Mouse (Mus musculus): ENCODE data around the gene Iqcf5. TPM values are rescaled to one million over a fixed set of nuclear protein-coding genes. Genes with fewer than 3 reads are reported as not detected.

Iqcf5 gene
- total and polyA plus RNA-seq, 2 experiments, result not detected

DNA sequence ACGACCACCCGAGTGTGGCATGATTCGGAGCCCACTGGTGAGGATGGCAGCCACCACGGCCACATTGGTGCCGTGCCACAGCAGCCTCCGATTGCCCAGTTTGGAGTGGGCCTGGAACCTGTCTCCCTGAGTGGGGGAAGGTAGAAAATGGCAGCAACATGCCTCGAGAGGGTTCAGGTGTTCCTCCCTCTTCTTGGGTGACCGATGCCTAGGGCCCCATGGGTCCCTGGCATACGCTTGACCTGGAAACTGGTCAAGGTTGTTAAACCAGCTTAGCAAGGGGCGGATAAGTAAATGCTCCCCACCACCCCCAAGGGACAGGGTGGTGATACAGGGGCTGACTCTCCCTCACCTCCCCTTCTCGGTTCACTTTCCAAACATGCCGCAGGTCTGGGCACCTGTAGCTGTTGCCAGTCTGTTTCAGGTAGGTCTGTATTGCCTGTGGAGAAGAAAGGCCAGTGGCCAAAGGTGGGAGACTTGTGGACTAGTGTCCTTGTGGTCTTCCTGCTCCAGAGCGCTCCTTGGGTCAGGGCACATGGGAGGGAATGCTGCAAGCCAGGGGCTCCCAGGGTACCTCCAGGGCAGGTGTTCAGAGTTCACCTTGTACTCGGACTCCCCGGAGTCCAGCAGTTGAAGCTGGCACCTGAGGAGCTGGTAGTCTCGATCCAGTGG, 41.2 kb upstream of the Iqcf5 start:
- H3K79me2 ChIP-seq (ENCODE audit: control insufficient read depth, insufficient read depth, low read length), result peaks cover 2% of the 10 kb centered on the region; the same call in 1 of the 2 replicates
- H3K4me1 ChIP-seq (ENCODE audit: control insufficient read depth, insufficient read depth, low read length), result peaks cover 16% of the 10 kb centered on the region
- 93% methylated on average over 16 of the region's 16 CpGs for WGBS
- no peak for TF ChIP-seq POLR2A (IDR thresholded peaks at IDR 0.05; ENCODE audit: extremely low read depth, insufficient read depth, low read length)
- no peak for TF ChIP-seq CTCF (IDR thresholded peaks at IDR 0.05; ENCODE audit: low read depth, low read length)
- no peak overlapping the region for H3K4me3 ChIP-seq (ENCODE audit: insufficient read depth, low read depth, low read length)
- no peaks in the 10 kb centered on the region for H3K27me3 ChIP-seq (ENCODE audit: control insufficient read depth, insufficient read depth, low read length)
- H3K36me3 ChIP-seq (ENCODE audit: control insufficient read depth, insufficient read depth, low read length), result no peaks in the 10 kb centered on the region
- no peak overlapping the region for H3K9ac ChIP-seq (ENCODE audit: low read depth, low read length)
- no peak for DNase-seq (ENCODE audit: extremely low read depth, low read depth, low spot score)
- no peak overlapping the region for H3K27ac ChIP-seq (replicated peaks; ENCODE audit: insufficient read depth, low read depth, low read length)

DNA sequence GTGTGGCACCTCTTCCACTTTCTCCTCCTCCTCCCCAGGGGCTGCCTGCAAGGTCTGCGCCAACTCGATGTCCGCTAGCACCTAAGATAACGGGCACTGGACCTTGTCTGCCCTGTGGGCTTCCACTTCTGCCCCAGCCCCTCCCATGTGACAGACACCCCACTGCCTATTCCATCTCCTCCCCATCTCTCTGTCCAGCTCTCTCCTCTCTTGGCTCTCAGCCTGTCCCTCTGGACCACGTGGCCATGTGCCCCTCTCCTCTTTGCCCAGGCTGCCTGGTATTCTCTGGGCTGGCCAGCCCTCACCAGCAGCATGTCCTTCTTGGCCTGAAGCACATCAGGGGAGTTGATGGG, 40.6 kb upstream of the Iqcf5 start:
- Histone ChIP-seq H3K79me2 (ENCODE audit: control insufficient read depth, insufficient read depth, low read length) (peaks cover 3% of the 10 kb centered on the region; the same call in 1 of the 2 replicates), H3K27me3 (ENCODE audit: control insufficient read depth, insufficient read depth, low read length) (no peaks in the 10 kb centered on the region), H3K36me3 (ENCODE audit: control insufficient read depth, insufficient read depth, low read length) (no peaks in the 10 kb centered on the region), H3K27ac (replicated peaks; ENCODE audit: insufficient read depth, low read depth, low read length) (no peak overlapping the region), H3K9ac (ENCODE audit: low read depth, low read length) (no peak overlapping the region), H3K4me1 (ENCODE audit: control insufficient read depth, insufficient read depth, low read length) (peaks cover 16% of the 10 kb centered on the region), H3K4me3 (ENCODE audit: insufficient read depth, low read depth, low read length) (no peak overlapping the region)
- DNase-seq (ENCODE audit: extremely low read depth, low read depth, low spot score), result no peak
- 86% methylated on average over 5 of the region's 5 CpGs for WGBS
- no peak for TF ChIP-seq POLR2A (IDR thresholded peaks at IDR 0.05; ENCODE audit: extremely low read depth, insufficient read depth, low read length)
- TF ChIP-seq CTCF (IDR thresholded peaks at IDR 0.05; ENCODE audit: low read depth, low read length), result no peak

GRCm38 (mm10) chr9:106474456-106474855, 39.9 kb upstream of the Iqcf5 start:
- no peak for TF ChIP-seq POLR2A (IDR thresholded peaks at IDR 0.05; ENCODE audit: extremely low read depth, insufficient read depth, low read length)
- peak; percentile 90 for TF ChIP-seq CTCF (IDR thresholded peaks at IDR 0.05; ENCODE audit: low read depth, low read length)
- 9% methylated on average over 6 of the region's 6 CpGs for WGBS
- Histone ChIP-seq H3K36me3 (ENCODE audit: control insufficient read depth, insufficient read depth, low read length) (no peaks in the 10 kb centered on the region), H3K9ac (ENCODE audit: low read depth, low read length) (no peak overlapping the region), H3K4me3 (ENCODE audit: insufficient read depth, low read depth, low read length) (no peak overlapping the region), H3K79me2 (ENCODE audit: control insufficient read depth, insufficient read depth, low read length) (peaks cover 3% of the 10 kb centered on the region; the same call in 1 of the 2 replicates), H3K4me1 (ENCODE audit: control insufficient read depth, insufficient read depth, low read length) (peaks cover 14% of the 10 kb centered on the region), H3K27me3 (ENCODE audit: control insufficient read depth, insufficient read depth, low read length) (no peaks in the 10 kb centered on the region), H3K27ac (replicated peaks; ENCODE audit: insufficient read depth, low read depth, low read length) (no peak overlapping the region)
- peak; percentile 49 for DNase-seq (ENCODE audit: extremely low read depth, low read depth, low spot score)

DNA sequence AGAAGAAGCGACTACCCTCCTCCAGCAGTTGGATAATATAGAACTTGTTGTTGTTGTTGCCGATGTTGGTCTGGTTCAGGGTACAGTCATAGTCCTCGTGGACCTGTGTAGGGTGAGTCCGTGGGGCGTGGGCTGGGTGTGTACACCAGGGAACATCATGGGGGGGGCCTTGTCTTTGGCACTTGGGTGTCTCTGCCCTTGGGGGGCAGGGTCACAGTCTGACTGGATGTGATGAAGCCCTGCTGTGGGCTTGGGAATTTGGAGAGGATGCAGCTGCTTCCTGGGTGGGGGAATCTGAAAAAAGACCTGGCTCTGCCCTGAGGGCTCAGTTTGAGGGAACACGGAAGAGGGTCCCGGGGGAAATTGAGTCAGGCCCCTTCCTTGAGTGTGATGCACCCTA, 39.3 kb upstream of the Iqcf5 start:
- peak overlapping the region; percentile 62; the same call in 1 of the 2 replicates for H3K9ac ChIP-seq (ENCODE audit: low read depth, low read length)
- 72% methylated on average over 7 of the region's 7 CpGs for WGBS
- TF ChIP-seq POLR2A (IDR thresholded peaks at IDR 0.05; ENCODE audit: extremely low read depth, insufficient read depth, low read length) (no peak), CTCF (IDR thresholded peaks at IDR 0.05; ENCODE audit: low read depth, low read length) (no peak)
- H3K4me1 ChIP-seq (ENCODE audit: control insufficient read depth, insufficient read depth, low read length), result peaks cover 14% of the 10 kb centered on the region
- DNase-seq (ENCODE audit: extremely low read depth, low read depth, low spot score), result no peak
- peaks cover 3% of the 10 kb centered on the region; the same call in 1 of the 2 replicates for H3K79me2 ChIP-seq (ENCODE audit: control insufficient read depth, insufficient read depth, low read length)
- no peak overlapping the region for H3K4me3 ChIP-seq (ENCODE audit: insufficient read depth, low read depth, low read length)
- no peaks in the 10 kb centered on the region for H3K27me3 ChIP-seq (ENCODE audit: control insufficient read depth, insufficient read depth, low read length)
- H3K27ac ChIP-seq (replicated peaks; ENCODE audit: insufficient read depth, low read depth, low read length), result no peak overlapping the region
- no peaks in the 10 kb centered on the region for H3K36me3 ChIP-seq (ENCODE audit: control insufficient read depth, insufficient read depth, low read length)

- peaks cover 3% of the 10 kb centered on the region; the same call in 1 of the 2 replicates for H3K79me2 ChIP-seq (ENCODE audit: control insufficient read depth, insufficient read depth, low read length)
- H3K4me3 ChIP-seq (ENCODE audit: insufficient read depth, low read depth, low read length), result peak within 1 kb of the TSS; percentile 51
- 53% methylated on average over 10 of the region's 10 CpGs for WGBS
- no peak for DNase-seq (ENCODE audit: extremely low read depth, low read depth, low spot score)
- H3K36me3 ChIP-seq (ENCODE audit: control insufficient read depth, insufficient read depth, low read length), result no peaks in the 10 kb centered on the region
- H3K27ac ChIP-seq (replicated peaks; ENCODE audit: insufficient read depth, low read depth, low read length), result peak within 1 kb of the TSS; percentile 93
- no peak for TF ChIP-seq CTCF (IDR thresholded peaks at IDR 0.05; ENCODE audit: low read depth, low read length)
- TF ChIP-seq POLR2A (IDR thresholded peaks at IDR 0.05; ENCODE audit: extremely low read depth, insufficient read depth, low read length), result no peak
- no peaks in the 10 kb centered on the region for H3K27me3 ChIP-seq (ENCODE audit: control insufficient read depth, insufficient read depth, low read length)
- H3K9ac ChIP-seq (ENCODE audit: low read depth, low read length), result peak within 1 kb of the TSS; percentile 62
- peaks cover 14% of the 10 kb centered on the region for H3K4me1 ChIP-seq (ENCODE audit: control insufficient read depth, insufficient read depth, low read length)
Observed at GRCm38 (mm10) chr9:106475663-106476001, 38.7 kb upstream of the Iqcf5 start, which contains the start of gene Rrp9. Rrp9 (plus strand) TSS chr9:106475963.
